Mouse (Mus musculus): ENCODE measurements at regions not wholly inside any gene's neighbourhood (a gene's known extent, or its start where the extent isn't known, plus 50 kb on each side); places are given as distances from the start of the nearest gene placed in this dataset.

DNA sequence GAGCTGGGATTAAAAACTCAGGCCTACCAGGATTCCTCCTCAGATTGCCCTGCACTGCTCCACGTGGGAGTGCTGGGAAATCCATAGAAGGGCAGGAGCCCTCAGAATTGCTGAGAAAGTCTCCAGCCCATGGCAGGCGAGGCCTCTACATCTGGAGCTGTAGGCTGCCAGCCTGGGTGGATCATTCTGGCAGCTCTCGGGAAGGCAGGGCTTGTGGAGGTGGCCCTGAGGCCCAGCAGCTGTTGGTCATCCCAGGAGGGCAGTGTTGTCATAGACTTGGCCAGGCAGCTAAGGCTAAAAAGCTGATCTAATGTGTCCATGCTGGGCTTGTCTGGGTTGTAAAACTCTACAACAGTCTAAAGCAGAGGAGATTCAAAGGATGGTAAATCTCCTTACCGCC, 101.6 kb upstream of the Aldh1a3 start:
- H3K4me3 ChIP-seq (replicated peaks): no peak overlapping the region
- no peak overlapping the region for H3K4me2 ChIP-seq (replicated peaks)
- no peaks in the 10 kb centered on the region for H3K27me3 ChIP-seq (replicated peaks)
- no peak overlapping the region for H3K27ac ChIP-seq
- WGBS: 58% methylated on average over 4 of the region's 4 CpGs
- H3K36me3 ChIP-seq: no peaks in the 10 kb centered on the region
- ATAC-seq: no peak
- H3K9me3 ChIP-seq: no peaks in the 10 kb centered on the region
- H3K4me1 ChIP-seq (replicated peaks): no peaks in the 10 kb centered on the region
- H3K9ac ChIP-seq: no peak overlapping the region

DNA sequence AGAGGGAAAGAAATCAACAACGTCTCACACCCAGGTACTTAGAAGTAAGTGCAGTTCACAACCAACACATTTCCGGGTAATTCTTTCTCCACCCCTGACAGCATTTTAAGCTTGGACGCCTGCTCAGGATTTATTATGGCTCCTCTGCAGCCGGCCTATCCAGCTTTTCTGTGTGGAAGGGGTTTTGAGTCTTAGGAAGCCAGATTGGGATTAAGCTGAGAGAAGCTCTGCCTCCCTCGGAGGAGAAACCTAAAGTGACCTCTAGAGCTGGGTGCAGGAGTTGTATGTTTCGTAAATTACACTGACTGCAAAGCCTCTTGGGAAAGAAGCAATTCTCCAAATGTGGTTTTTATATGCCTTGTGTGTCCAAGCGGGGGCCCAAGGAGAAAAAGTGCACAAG, 96.6 kb upstream of the Aldh1a3 start:
- H3K9ac ChIP-seq: no peak overlapping the region
- H3K4me2 ChIP-seq (replicated peaks): no peak overlapping the region
- H3K27me3 ChIP-seq (replicated peaks): no peaks in the 10 kb centered on the region
- ATAC-seq: no peak
- H3K4me3 ChIP-seq (replicated peaks): no peak overlapping the region
- no peak overlapping the region for H3K27ac ChIP-seq
- H3K36me3 ChIP-seq: no peaks in the 10 kb centered on the region
- H3K4me1 ChIP-seq (replicated peaks): 0 out of 2 replicates have a peak, but pooled peaks cover 2% of the 10 kb centered on the region
- no peaks in the 10 kb centered on the region for H3K9me3 ChIP-seq
- WGBS: 44% methylated on average over 7 of the region's 7 CpGs

DNA sequence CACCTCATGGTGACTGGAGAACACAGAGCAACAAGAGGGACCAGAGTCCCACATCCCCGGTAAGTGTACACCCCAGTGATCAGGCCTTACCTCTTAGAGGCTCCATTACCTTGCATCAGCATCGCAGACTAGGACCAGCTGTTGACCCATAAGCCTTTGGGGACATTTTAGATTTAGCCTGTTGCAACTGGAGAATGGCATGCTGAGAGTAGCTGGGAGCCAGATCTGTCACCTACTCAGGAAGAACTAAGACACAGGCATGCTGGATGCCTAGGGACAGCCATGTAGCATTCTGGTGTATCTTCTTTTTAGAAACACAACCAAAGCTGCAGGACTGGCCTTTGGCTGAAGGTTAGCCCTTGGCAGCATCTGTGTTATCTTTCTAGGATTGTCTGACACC, 94.2 kb upstream of the Aldh1a3 start:
- Histone ChIP-seq H3K9me3 (no peaks in the 10 kb centered on the region), H3K4me1 (replicated peaks) (0 out of 2 replicates have a peak, but pooled peaks cover 2% of the 10 kb centered on the region), H3K36me3 (no peaks in the 10 kb centered on the region), H3K9ac (no peak overlapping the region), H3K27ac (no peak overlapping the region), H3K4me3 (replicated peaks) (no peak overlapping the region), H3K27me3 (replicated peaks) (no peaks in the 10 kb centered on the region), H3K4me2 (replicated peaks) (no peak overlapping the region)
- 98% methylated on average over 2 of the region's 2 CpGs for WGBS
- no peak for ATAC-seq

GRCm38 (mm10) chr7:66516143-66516542, 88.8 kb upstream of the Aldh1a3 start:
- ATAC-seq: no peak
- H3K27ac ChIP-seq: no peak overlapping the region
- no peaks in the 10 kb centered on the region for H3K4me1 ChIP-seq (replicated peaks)
- H3K4me2 ChIP-seq (replicated peaks): no peak overlapping the region
- 37% methylated on average over 4 of the region's 4 CpGs for WGBS
- no peak overlapping the region for H3K4me3 ChIP-seq (replicated peaks)
- no peaks in the 10 kb centered on the region for H3K27me3 ChIP-seq (replicated peaks)
- no peak overlapping the region for H3K9ac ChIP-seq
- H3K9me3 ChIP-seq: no peaks in the 10 kb centered on the region; the same call in 1 of the 2 replicates
- H3K36me3 ChIP-seq: no peaks in the 10 kb centered on the region

- no peaks in the 10 kb centered on the region for H3K27me3 ChIP-seq (replicated peaks)
- WGBS: 5% methylated on average over 3 of the region's 3 CpGs
- no peak overlapping the region for H3K4me2 ChIP-seq (replicated peaks)
- no peaks in the 10 kb centered on the region for H3K36me3 ChIP-seq
- ATAC-seq: no peak
- no peak overlapping the region for H3K9ac ChIP-seq
- no peaks in the 10 kb centered on the region; the same call in 1 of the 2 replicates for H3K9me3 ChIP-seq
- H3K4me3 ChIP-seq (replicated peaks): no peak overlapping the region
- H3K27ac ChIP-seq: no peak overlapping the region
- no peaks in the 10 kb centered on the region for H3K4me1 ChIP-seq (replicated peaks)
Observed at GRCm38 (mm10) chr7:66513411-66513810, 86.1 kb upstream of the Aldh1a3 start.

GRCm38 (mm10) chr7:66505734-66506133, 78.4 kb upstream of the Aldh1a3 start:
- Histone ChIP-seq H3K4me1 (replicated peaks) (no peaks in the 10 kb centered on the region), H3K4me2 (replicated peaks) (no peak overlapping the region)
- WGBS: 45% methylated on average over 2 of the region's 2 CpGs

DNA sequence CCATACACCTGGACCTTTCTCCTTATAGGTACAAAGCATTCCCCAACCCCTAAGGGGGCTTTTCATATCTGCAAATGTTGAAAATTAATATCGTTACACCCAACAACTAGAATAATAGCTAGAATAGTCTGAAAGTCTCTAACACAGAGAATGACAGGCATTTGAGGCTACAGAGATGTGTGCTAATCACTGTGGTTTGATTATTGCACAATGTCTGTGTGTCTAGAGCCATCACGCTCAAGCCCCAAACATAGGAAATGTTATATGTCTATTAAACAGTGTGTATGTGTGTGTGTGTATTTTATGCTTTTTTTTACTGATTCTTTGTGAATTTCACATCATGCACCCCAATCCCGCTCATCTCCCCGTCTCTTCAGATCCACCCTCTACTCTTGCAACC, 77.2 kb upstream of the Aldh1a3 start:
- Histone ChIP-seq H3K4me1 (replicated peaks) (no peaks in the 10 kb centered on the region), H3K27ac (no peak overlapping the region), H3K4me3 (replicated peaks) (no peak overlapping the region), H3K9me3 (no peaks in the 10 kb centered on the region), H3K27me3 (replicated peaks) (no peaks in the 10 kb centered on the region), H3K4me2 (replicated peaks) (no peak overlapping the region), H3K36me3 (no peaks in the 10 kb centered on the region), H3K9ac (no peak overlapping the region)
- 97% methylated on average over 4 of the region's 4 CpGs for WGBS
- no peak for ATAC-seq

More at GRCm38 (mm10) chr7:66505734-66506133, 78.4 kb upstream of the Aldh1a3 start:
- Histone ChIP-seq H3K27ac (no peak overlapping the region), H3K36me3 (no peaks in the 10 kb centered on the region), H3K27me3 (replicated peaks) (no peaks in the 10 kb centered on the region), H3K9me3 (no peaks in the 10 kb centered on the region), H3K4me3 (replicated peaks) (no peak overlapping the region), H3K9ac (no peak overlapping the region)
- no peak for ATAC-seq

- H3K4me3 ChIP-seq (replicated peaks): no peak overlapping the region
- no peaks in the 10 kb centered on the region for H3K36me3 ChIP-seq
- no peak for ATAC-seq
- no peaks in the 10 kb centered on the region for H3K9me3 ChIP-seq
- WGBS: 55% methylated on average over 6 of the region's 6 CpGs
- no peaks in the 10 kb centered on the region for H3K27me3 ChIP-seq (replicated peaks)
- no peaks in the 10 kb centered on the region for H3K4me1 ChIP-seq (replicated peaks)
- no peak overlapping the region for H3K4me2 ChIP-seq (replicated peaks)
- H3K9ac ChIP-seq: no peak overlapping the region
- no peak overlapping the region for H3K27ac ChIP-seq
Observed at GRCm38 (mm10) chr7:66501425-66501824, 74.1 kb upstream of the Aldh1a3 start.

DNA sequence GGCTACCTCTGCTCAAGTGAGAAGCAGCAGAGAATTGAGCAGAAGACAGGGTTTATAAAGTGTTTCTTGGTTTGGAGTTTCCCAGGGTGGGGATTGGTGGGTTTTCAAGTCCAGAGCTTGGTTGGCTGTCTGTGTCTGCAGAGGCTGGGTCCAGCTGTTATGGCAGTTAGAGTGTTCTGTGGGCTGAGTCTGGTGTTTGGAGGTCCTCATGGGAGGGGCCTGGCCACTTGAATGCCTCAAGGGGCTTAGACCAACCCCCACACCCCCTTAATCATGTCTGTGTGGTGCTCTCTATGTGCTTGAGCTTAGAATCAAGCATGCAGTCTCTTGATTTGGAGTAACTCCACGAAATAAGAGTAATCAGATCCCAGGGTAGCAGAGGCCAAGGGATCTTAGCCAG, 70.2 kb upstream of the Aldh1a3 start:
- no peak for ATAC-seq
- no peaks in the 10 kb centered on the region for H3K36me3 ChIP-seq
- WGBS: 47% methylated on average over 1 of the region's 1 CpGs
- H3K27ac ChIP-seq: no peak overlapping the region
- no peaks in the 10 kb centered on the region for H3K4me1 ChIP-seq (replicated peaks)
- no peak overlapping the region for H3K4me2 ChIP-seq (replicated peaks)
- no peak overlapping the region for H3K9ac ChIP-seq
- no peaks in the 10 kb centered on the region for H3K9me3 ChIP-seq
- H3K27me3 ChIP-seq (replicated peaks): no peaks in the 10 kb centered on the region
- no peak overlapping the region for H3K4me3 ChIP-seq (replicated peaks)

DNA sequence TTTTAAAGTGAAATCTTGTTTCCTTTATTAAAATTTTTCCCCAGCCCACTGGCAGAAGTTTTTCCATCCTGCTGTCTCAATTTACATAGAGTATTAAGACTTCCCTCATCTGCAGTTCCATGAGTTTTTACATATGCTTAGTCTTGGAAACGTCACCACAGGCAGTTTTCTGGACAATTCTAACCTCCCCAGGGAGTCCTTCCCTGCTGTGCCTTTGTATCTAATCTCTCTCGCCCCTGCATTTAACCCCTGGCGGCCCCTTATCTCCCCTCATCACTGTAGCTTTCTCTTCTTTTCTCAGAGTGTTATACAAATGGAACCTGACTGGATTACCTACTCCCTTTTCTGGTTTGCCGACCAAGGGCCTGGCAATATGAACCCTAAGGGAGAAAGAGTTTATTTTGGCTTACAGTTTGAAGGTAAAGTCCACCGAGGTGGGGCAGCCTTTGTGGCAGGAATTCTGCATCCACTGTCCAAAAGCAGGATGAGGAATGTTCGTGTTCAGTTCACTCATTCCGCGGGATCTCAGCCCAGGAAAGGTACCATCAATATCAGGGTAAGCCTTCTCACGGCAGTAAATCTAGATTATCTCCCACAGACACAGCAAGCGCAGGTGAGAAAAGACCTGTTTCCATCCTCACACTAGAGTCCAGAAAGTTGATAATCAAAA, 66.0 kb upstream of the Aldh1a3 start:
- H3K9ac ChIP-seq: no peak overlapping the region
- H3K27me3 ChIP-seq (replicated peaks): no peaks in the 10 kb centered on the region
- H3K9me3 ChIP-seq: no peaks in the 10 kb centered on the region
- H3K36me3 ChIP-seq: no peaks in the 10 kb centered on the region
- no peaks in the 10 kb centered on the region for H3K4me1 ChIP-seq (replicated peaks)
- H3K4me3 ChIP-seq (replicated peaks): no peak overlapping the region
- no peak overlapping the region for H3K4me2 ChIP-seq (replicated peaks)
- no peak for ATAC-seq
- H3K27ac ChIP-seq: no peak overlapping the region
- 79% methylated on average over 10 of the region's 10 CpGs for WGBS

- WGBS: 85% methylated on average over 12 of the region's 12 CpGs
- no peak for ATAC-seq
- H3K36me3 ChIP-seq: no peaks in the 10 kb centered on the region
- H3K9ac ChIP-seq: no peak overlapping the region
- no peaks in the 10 kb centered on the region for H3K9me3 ChIP-seq
- no peaks in the 10 kb centered on the region for H3K4me1 ChIP-seq (replicated peaks)
- H3K27ac ChIP-seq: no peak overlapping the region
- no peaks in the 10 kb centered on the region for H3K27me3 ChIP-seq (replicated peaks)
- H3K4me2 ChIP-seq (replicated peaks): no peak overlapping the region
- no peak overlapping the region for H3K4me3 ChIP-seq (replicated peaks)
Observed at GRCm38 (mm10) chr7:66492748-66493147, 65.4 kb upstream of the Aldh1a3 start.

GRCm38 (mm10) chr7:66491501-66491900, 64.2 kb upstream of the Aldh1a3 start:
- Histone ChIP-seq H3K4me2 (replicated peaks) (no peak overlapping the region), H3K4me3 (replicated peaks) (no peak overlapping the region), H3K27me3 (replicated peaks) (no peaks in the 10 kb centered on the region), H3K27ac (no peak overlapping the region), H3K9me3 (no peaks in the 10 kb centered on the region), H3K36me3 (no peaks in the 10 kb centered on the region), H3K9ac (no peak overlapping the region), H3K4me1 (replicated peaks) (no peaks in the 10 kb centered on the region)
- WGBS: 63% methylated on average over 2 of the region's 2 CpGs
- ATAC-seq: no peak

DNA sequence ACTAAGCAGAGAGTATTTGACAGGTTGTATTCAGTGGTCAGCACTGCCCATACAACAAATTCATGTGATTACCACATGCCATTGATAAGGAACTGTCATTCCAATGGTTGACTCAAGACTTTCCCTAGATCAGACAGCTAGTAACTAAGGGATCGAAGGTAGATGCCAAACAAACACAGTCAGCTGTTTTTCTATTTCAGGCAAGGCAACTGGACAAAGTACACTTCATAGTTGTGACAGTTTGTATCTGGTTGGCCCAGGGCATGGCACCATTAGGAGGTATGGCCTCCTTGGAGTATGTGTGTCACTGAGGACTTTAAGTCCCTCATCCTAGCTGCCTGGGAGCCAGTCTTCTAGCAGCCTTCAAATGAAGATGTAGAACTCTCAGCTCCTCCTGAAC, 62.8 kb upstream of the Aldh1a3 start:
- Histone ChIP-seq H3K36me3 (no peaks in the 10 kb centered on the region), H3K9me3 (no peaks in the 10 kb centered on the region), H3K9ac (no peak overlapping the region), H3K4me1 (replicated peaks) (no peaks in the 10 kb centered on the region), H3K4me3 (replicated peaks) (no peak overlapping the region), H3K4me2 (replicated peaks) (no peak overlapping the region), H3K27ac (no peak overlapping the region), H3K27me3 (replicated peaks) (no peaks in the 10 kb centered on the region)
- WGBS: 85% methylated on average over 1 of the region's 1 CpGs
- ATAC-seq: no peak
